Mouse (Mus musculus): Measurements from ENCODE around the gene Stim2. TPM values are rescaled to one million over a fixed set of nuclear protein-coding genes. Genes with fewer than 3 reads are reported as not detected.

Gene Stim2
- total and polyA plus RNA-seq, 3 experiments: 16.8 to 21.5 (median 18.2) TPM

GRCm38 (mm10) chr5:53950189-53950588, 48.1 kb upstream of the Stim2 start:
- Histone ChIP-seq H3K36me3 (replicated peaks in 1 of 2; ENCODE audit: control insufficient read depth in 1 of 2, insufficient read depth in 1 of 2, low read length in 1 of 2) (no peaks in the 10 kb centered on the region), H3K9ac (ENCODE audit: insufficient read depth, low read depth) (no peak overlapping the region), H3K9me3 (replicated peaks; ENCODE audit: low read length) (no peaks in the 10 kb centered on the region), H3K27ac (ENCODE audit: insufficient read depth, low read depth) (no peak overlapping the region), H3K4me1 (ENCODE audit: control insufficient read depth in 1 of 2, insufficient read depth in 2 of 2) (0 out of 4 replicates have a peak, but pooled peaks cover 0 to 2% of the 10 kb centered on the region in 2 experiments), H3K27me3 (replicated peaks) (no peaks in the 10 kb centered on the region), H3K4me3 (replicated peaks in 1 of 3; ENCODE audit: low read depth in 2 of 3, low read length in 2 of 3, poor library complexity in 1 of 3) (no peak overlapping the region), H3K79me2 (replicated peaks; ENCODE audit: control insufficient read depth, extremely low read depth, insufficient read depth, poor library complexity, severe bottlenecking) (no peaks in the 10 kb centered on the region), H3K4me2 (ENCODE audit: insufficient read depth, low read depth, poor library complexity, severe bottlenecking) (no peak overlapping the region)
- no peak for DNase-seq (ENCODE audit: extremely low read depth)
- in situ Hi-C loops (cut with MboI; ENCODE audit: low pct_ligation_motif_present, low pct_unique_long_range_greater_than_20kb, low sequenced_read_pairs) (no loop called here), dilution Hi-C loops (cut with MboI; ENCODE audit: extremely low pct_ligation_motif_present, extremely low pct_unique_long_range_greater_than_20kb, low sequenced_read_pairs) (no loop called here)
- TF ChIP-seq MYC (IDR thresholded peaks at IDR 0.05; ENCODE audit: low read depth, low read length) (no peak), ZNF384 (IDR thresholded peaks at IDR 0.05; ENCODE audit: low read depth, low read length) (no peak), TCF12 (IDR thresholded peaks at IDR 0.05; ENCODE audit: low read depth, low read length) (no peak), NRF1 (IDR thresholded peaks at IDR 0.05; ENCODE audit: low read depth, low read length) (no peak), CTCF (conservative IDR thresholded peaks at IDR 0.05 in 1 of 2, IDR thresholded peaks at IDR 0.05 in 1 of 2; ENCODE audit: low read depth in 2 of 2, low read length in 2 of 2) (no peak), UBTF (IDR thresholded peaks at IDR 0.05; ENCODE audit: low read depth, low read length) (no peak), GABPA (IDR thresholded peaks at IDR 0.05; ENCODE audit: insufficient replicate concordance, low read depth, low read length) (no peak), NELFE (IDR thresholded peaks at IDR 0.05; ENCODE audit: low read depth, low read length) (no peak)

- in situ Hi-C loops (cut with MboI; ENCODE audit: low pct_ligation_motif_present, low pct_unique_long_range_greater_than_20kb, low sequenced_read_pairs): no loop called here
- no peaks in the 10 kb centered on the region for H3K27me3 ChIP-seq (replicated peaks)
- H3K9me3 ChIP-seq (replicated peaks; ENCODE audit: low read length): no peaks in the 10 kb centered on the region
- H3K27ac ChIP-seq (ENCODE audit: insufficient read depth, low read depth): no peak overlapping the region
- TF ChIP-seq MXI1 (IDR thresholded peaks at IDR 0.05; ENCODE audit: low read depth, low read length) (no peak), MAZ (IDR thresholded peaks at IDR 0.05; ENCODE audit: low read depth, low read length) (no peak), SIN3A (IDR thresholded peaks at IDR 0.05; ENCODE audit: low read length) (no peak), GABPA (IDR thresholded peaks at IDR 0.05; ENCODE audit: insufficient replicate concordance, low read depth, low read length) (no peak), E2F4 (IDR thresholded peaks at IDR 0.05; ENCODE audit: insufficient replicate concordance, low read depth, low read length) (no peak), RAD21 (IDR thresholded peaks at IDR 0.05; ENCODE audit: low read depth, low read length) (no peak), EP300 (IDR thresholded peaks at IDR 0.05; ENCODE audit: low read length) (no peak), HCFC1 (IDR thresholded peaks at IDR 0.05; ENCODE audit: low read depth, low read length) (no peak), TCF12 (IDR thresholded peaks at IDR 0.05; ENCODE audit: low read depth, low read length) (no peak), JUN (IDR thresholded peaks at IDR 0.05; ENCODE audit: insufficient read depth, low read depth, low read length) (no peak), IRF4 (IDR thresholded peaks at IDR 0.05; ENCODE audit: low read depth, low read length) (no peak)
- no peaks in the 10 kb centered on the region for H3K4me1 ChIP-seq (ENCODE audit: control insufficient read depth in 1 of 2, insufficient read depth in 2 of 2)
- H3K9ac ChIP-seq (ENCODE audit: insufficient read depth, low read depth): no peak overlapping the region
- H3K36me3 ChIP-seq (replicated peaks in 1 of 2; ENCODE audit: control insufficient read depth in 1 of 2, insufficient read depth in 1 of 2, low read length in 1 of 2): no peaks in the 10 kb centered on the region
- H3K4me2 ChIP-seq (ENCODE audit: insufficient read depth, low read depth, poor library complexity, severe bottlenecking): no peak overlapping the region
- DNase-seq (ENCODE audit: extremely low read depth): no peak
- dilution Hi-C loops (cut with MboI; ENCODE audit: extremely low pct_ligation_motif_present, extremely low pct_unique_long_range_greater_than_20kb, low sequenced_read_pairs): no loop called here
- no peaks in the 10 kb centered on the region for H3K79me2 ChIP-seq (replicated peaks; ENCODE audit: control insufficient read depth, extremely low read depth, insufficient read depth, poor library complexity, severe bottlenecking)
- H3K4me3 ChIP-seq (replicated peaks in 1 of 3; ENCODE audit: low read depth in 2 of 3, low read length in 2 of 3, poor library complexity in 1 of 3): no peak overlapping the region
Observed at GRCm38 (mm10) chr5:53953216-53953615, 45.1 kb upstream of the Stim2 start.

Data from CH12.LX (cell line).